Mouse (Mus musculus): ENCODE data around the gene Epn3. TPM values are rescaled to one million over a fixed set of nuclear protein-coding genes. Genes with fewer than 3 reads are reported as not detected.

Epn3 gene
- total RNA-seq (2021): 10 to 100 TPM; 26.7 to 29.7 TPM

- intact Hi-C loops (cut with DNase I): no loop called here
- DNase-seq (ENCODE audit: low spot score): no peak
Observed at GRCm38 (mm10) chr11:94499661-94500152, at the start of gene Epn3. TSS of gene Epn3 (minus strand) at chr11:94499974.

GRCm38 (mm10) chr11:94548888-94549690, 49.3 kb upstream of the Epn3 start, which contains the start of gene Rsad1:
TSS of gene Rsad1 (minus strand) at chr11:94549255.
- intact Hi-C loops (cut with DNase I): loop anchor here (1.0 to 5.0 kb wide), 3 partner anchors 83 to 207 kb away; no protein-coding TSS in a partner anchor
- peak; percentile 87 for DNase-seq (ENCODE audit: low spot score)

GRCm38 (mm10) chr11:94548041-94548784, 48.4 kb upstream of the Epn3 start:
- peak; percentile 45 for DNase-seq (ENCODE audit: low spot score)
- intact Hi-C loops (cut with DNase I): loop anchor here (5.0 kb wide), 2 partner anchors 84 to 206 kb away; no protein-coding TSS in a partner anchor

GRCm38 (mm10) chr11:94547271-94547670, 47.5 kb upstream of the Epn3 start:
- no peak for DNase-seq (ENCODE audit: low spot score)
- intact Hi-C loops (cut with DNase I): loop anchor here (5.0 kb wide), 2 partner anchors 85 to 205 kb away; no protein-coding TSS in a partner anchor

GRCm38 (mm10) chr11:94546381-94546780, 46.6 kb upstream of the Epn3 start:
- no peak for DNase-seq (ENCODE audit: low spot score)
- intact Hi-C loops (cut with DNase I): loop anchor here (5.0 kb wide), 2 partner anchors 86 to 204 kb away; no protein-coding TSS in a partner anchor

GRCm38 (mm10) chr11:94544422-94544821, 44.6 kb upstream of the Epn3 start:
- DNase-seq (ENCODE audit: low spot score): no peak
- intact Hi-C loops (cut with DNase I): loop anchor here (5.0 kb wide), 1 partner anchor 127 kb away; no protein-coding TSS in a partner anchor

GRCm38 (mm10) chr11:94543932-94544331, 44.2 kb upstream of the Epn3 start:
- peak; percentile 84 for DNase-seq (ENCODE audit: low spot score)
- intact Hi-C loops (cut with DNase I): loop anchor here (5.0 kb wide), 1 partner anchor 127 kb away; no protein-coding TSS in a partner anchor

- no peak for DNase-seq (ENCODE audit: low spot score)
- intact Hi-C loops (cut with DNase I): loop anchor here (5.0 kb wide), 1 partner anchor 126 kb away; no protein-coding TSS in a partner anchor
Observed at GRCm38 (mm10) chr11:94543344-94543743, 43.6 kb upstream of the Epn3 start.

GRCm38 (mm10) chr11:94542400-94542799, 42.6 kb upstream of the Epn3 start:
- intact Hi-C loops (cut with DNase I): loop anchor here (5.0 kb wide), 1 partner anchor 125 kb away; no protein-coding TSS in a partner anchor

GRCm38 (mm10) chr11:94539761-94540160, 40.0 kb upstream of the Epn3 start:
- DNase-seq (ENCODE audit: low spot score): no peak
- intact Hi-C loops (cut with DNase I): loop anchor here (5.0 kb wide), 1 partner anchor 122 kb away; no protein-coding TSS in a partner anchor

More at GRCm38 (mm10) chr11:94542400-94542799, 42.6 kb upstream of the Epn3 start:
- DNase-seq (ENCODE audit: low spot score): no peak

GRCm38 (mm10) chr11:94538733-94539292, 39.0 kb upstream of the Epn3 start:
- no peak for DNase-seq (ENCODE audit: low spot score)
- intact Hi-C loops (cut with DNase I): no loop called here

GRCm38 (mm10) chr11:94533171-94533570, 33.4 kb upstream of the Epn3 start:
- no peak for DNase-seq (ENCODE audit: low spot score)
- intact Hi-C loops (cut with DNase I): no loop called here

- intact Hi-C loops (cut with DNase I): no loop called here
- DNase-seq (ENCODE audit: low spot score): no peak
Observed at GRCm38 (mm10) chr11:94528879-94529278, 29.1 kb upstream of the Epn3 start.

GRCm38 (mm10) chr11:94526171-94526879, 26.6 kb upstream of the Epn3 start:
- DNase-seq (ENCODE audit: low spot score): no peak
- intact Hi-C loops (cut with DNase I): no loop called here

GRCm38 (mm10) chr11:94521219-94521843, 21.6 kb upstream of the Epn3 start, which contains the start of gene Mycbpap:
TSS of gene Mycbpap (minus strand) at chr11:94521742.
- intact Hi-C loops (cut with DNase I): no loop called here
- DNase-seq (ENCODE audit: low spot score): peak; percentile 34

GRCm38 (mm10) chr11:94513452-94513851, 13.7 kb upstream of the Epn3 start:
- DNase-seq (ENCODE audit: low spot score): no peak
- intact Hi-C loops (cut with DNase I): no loop called here

- intact Hi-C loops (cut with DNase I): no loop called here
- no peak for DNase-seq (ENCODE audit: low spot score)
Observed at GRCm38 (mm10) chr11:94508976-94509375, 9.2 kb upstream of the Epn3 start.

GRCm38 (mm10) chr11:94501482-94501881, 1.7 kb upstream of the Epn3 start:
- DNase-seq (ENCODE audit: low spot score): no peak
- intact Hi-C loops (cut with DNase I): no loop called here

GRCm38 (mm10) chr11:94500362-94500761, 588 bp upstream of the Epn3 start:
- no peak for DNase-seq (ENCODE audit: low spot score)
- intact Hi-C loops (cut with DNase I): no loop called here
